Mouse (Mus musculus): ENCODE results near the gene Cacna2d1. TPM values are rescaled to one million over a fixed set of nuclear protein-coding genes. Genes with fewer than 3 reads are reported as not detected.

Cacna2d1 gene
- polyA plus RNA-seq, 1 experiment from 2014 or later = 11.3 TPM

DNA sequence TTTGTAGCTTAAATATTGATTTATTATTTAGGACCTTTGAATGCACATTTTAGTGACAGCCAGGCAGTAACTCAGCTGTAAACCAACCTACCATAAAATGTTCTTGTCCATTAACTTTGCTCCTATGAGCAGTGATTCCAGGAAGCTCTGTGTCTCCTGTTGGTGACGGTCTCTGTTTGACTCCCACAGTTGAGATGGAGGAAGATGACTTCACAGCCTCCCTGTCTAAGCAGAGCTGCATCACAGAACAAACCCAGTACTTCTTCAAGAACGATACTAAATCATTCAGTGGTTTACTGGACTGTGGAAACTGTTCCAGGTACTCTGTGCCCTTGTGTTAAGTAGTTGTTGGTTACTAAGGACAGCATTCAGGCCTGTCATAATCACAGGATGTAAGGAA lies 427.6 kb downstream of the Cacna2d1 start:
- H3K9ac ChIP-seq (replicated peaks; ENCODE audit: low read length) = no peak overlapping the region

GRCm38 (mm10) chr5:16363171-16363570 lies 428.7 kb downstream of the Cacna2d1 start:
- no peak overlapping the region for H3K4me2 ChIP-seq (ENCODE audit: low read depth, low read length)
- no peak for ATAC-seq (replicated peaks; ENCODE audit: insufficient number of reproducible peaks, low FRiP score, low TSS enrichment, low read depth)
- 90% methylated on average over 2 of the region's 2 CpGs for WGBS
- H3K27ac ChIP-seq (replicated peaks; ENCODE audit: low read depth, low read length) = no peak overlapping the region
- no peak for DNase-seq (ENCODE audit: low spot score)
- H3K9ac ChIP-seq (replicated peaks; ENCODE audit: low read length) = no peak overlapping the region
- no peaks in the 10 kb centered on the region for H3K27me3 ChIP-seq (ENCODE audit: control insufficient read depth, insufficient read depth, low read length)
- H3K9me3 ChIP-seq (replicated peaks; ENCODE audit: control insufficient read depth, low read length) = no peaks in the 10 kb centered on the region
- no peak overlapping the region for H3K4me3 ChIP-seq (ENCODE audit: low read depth, low read length)
- no peaks in the 10 kb centered on the region for H3K4me1 ChIP-seq (ENCODE audit: control insufficient read depth, insufficient read depth, low read length)
- no peaks in the 10 kb centered on the region for H3K36me3 ChIP-seq (replicated peaks; ENCODE audit: control insufficient read depth, insufficient read depth, low read depth, low read length)

More for the DNA sequence above, 427.6 kb downstream of the Cacna2d1 start:
- DNase-seq (ENCODE audit: low spot score) (no peak), ATAC-seq (replicated peaks; ENCODE audit: insufficient number of reproducible peaks, low FRiP score, low TSS enrichment, low read depth) (no peak)
- no peak overlapping the region for H3K4me3 ChIP-seq (ENCODE audit: low read depth, low read length)
- no peaks in the 10 kb centered on the region for H3K27me3 ChIP-seq (ENCODE audit: control insufficient read depth, insufficient read depth, low read length)
- no peaks in the 10 kb centered on the region for H3K9me3 ChIP-seq (replicated peaks; ENCODE audit: control insufficient read depth, low read length)
- WGBS = 83% methylated on average over 2 of the region's 2 CpGs
- no peak overlapping the region for H3K27ac ChIP-seq (replicated peaks; ENCODE audit: low read depth, low read length)
- no peak overlapping the region for H3K4me2 ChIP-seq (ENCODE audit: low read depth, low read length)
- no peaks in the 10 kb centered on the region for H3K4me1 ChIP-seq (ENCODE audit: control insufficient read depth, insufficient read depth, low read length)
- H3K36me3 ChIP-seq (replicated peaks; ENCODE audit: control insufficient read depth, insufficient read depth, low read depth, low read length) = no peaks in the 10 kb centered on the region

GRCm38 (mm10) chr5:16370706-16371105 lies 436.2 kb downstream of the Cacna2d1 start:
- Histone ChIP-seq H3K27me3 (ENCODE audit: control insufficient read depth, insufficient read depth, low read length) (no peaks in the 10 kb centered on the region), H3K9ac (replicated peaks; ENCODE audit: low read length) (no peak overlapping the region), H3K36me3 (replicated peaks; ENCODE audit: control insufficient read depth, insufficient read depth, low read depth, low read length) (no peaks in the 10 kb centered on the region), H3K4me3 (ENCODE audit: low read depth, low read length) (no peak overlapping the region), H3K4me2 (ENCODE audit: low read depth, low read length) (no peak overlapping the region), H3K4me1 (ENCODE audit: control insufficient read depth, insufficient read depth, low read length) (no peaks in the 10 kb centered on the region), H3K27ac (replicated peaks; ENCODE audit: low read depth, low read length) (no peak overlapping the region), H3K9me3 (replicated peaks; ENCODE audit: control insufficient read depth, low read length) (no peaks in the 10 kb centered on the region)
- DNase-seq (ENCODE audit: low spot score) (no peak), ATAC-seq (replicated peaks; ENCODE audit: insufficient number of reproducible peaks, low FRiP score, low TSS enrichment, low read depth) (no peak)
- WGBS = 90% methylated on average over 8 of the region's 8 CpGs

DNA sequence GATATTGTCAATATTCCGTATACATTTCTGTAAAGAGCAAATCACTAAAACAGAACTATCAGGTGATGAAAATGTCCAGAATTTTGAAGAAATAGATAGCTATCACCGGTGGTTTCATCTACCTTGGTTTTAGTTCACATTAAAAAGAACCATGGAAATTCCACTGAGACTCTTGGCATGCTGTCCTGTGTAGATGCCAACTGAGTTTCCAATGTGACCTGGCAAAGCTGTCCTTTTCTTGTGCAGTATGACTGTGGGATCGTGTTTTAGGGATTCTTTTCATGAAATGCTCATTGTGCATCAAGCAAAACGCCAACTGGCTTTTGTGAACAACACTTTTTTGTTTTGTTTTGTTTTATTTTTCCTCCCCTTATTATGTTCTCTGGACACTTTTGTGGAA lies 439.5 kb downstream of the Cacna2d1 start:
- ATAC-seq (replicated peaks; ENCODE audit: insufficient number of reproducible peaks, low FRiP score, low TSS enrichment, low read depth) (no peak), DNase-seq (ENCODE audit: low spot score) (no peak)
- no peaks in the 10 kb centered on the region for H3K4me1 ChIP-seq (ENCODE audit: control insufficient read depth, insufficient read depth, low read length)
- no peaks in the 10 kb centered on the region for H3K36me3 ChIP-seq (replicated peaks; ENCODE audit: control insufficient read depth, insufficient read depth, low read depth, low read length)
- no peak overlapping the region for H3K27ac ChIP-seq (replicated peaks; ENCODE audit: low read depth, low read length)
- H3K27me3 ChIP-seq (ENCODE audit: control insufficient read depth, insufficient read depth, low read length) = no peaks in the 10 kb centered on the region
- no peak overlapping the region for H3K4me3 ChIP-seq (ENCODE audit: low read depth, low read length)
- no peak overlapping the region for H3K9ac ChIP-seq (replicated peaks; ENCODE audit: low read length)
- no peaks in the 10 kb centered on the region for H3K9me3 ChIP-seq (replicated peaks; ENCODE audit: control insufficient read depth, low read length)
- WGBS = 84% methylated on average over 4 of the region's 4 CpGs
- no peak overlapping the region for H3K4me2 ChIP-seq (ENCODE audit: low read depth, low read length)

GRCm38 (mm10) chr5:16376329-16376908 lies 441.9 kb downstream of the Cacna2d1 start:
- 92% methylated on average over 3 of the region's 3 CpGs for WGBS
- Histone ChIP-seq H3K27ac (replicated peaks; ENCODE audit: low read depth, low read length) (no peak overlapping the region), H3K9ac (replicated peaks; ENCODE audit: low read length) (no peak overlapping the region), H3K4me2 (ENCODE audit: low read depth, low read length) (no peak overlapping the region), H3K4me1 (ENCODE audit: control insufficient read depth, insufficient read depth, low read length) (no peaks in the 10 kb centered on the region), H3K9me3 (replicated peaks; ENCODE audit: control insufficient read depth, low read length) (no peaks in the 10 kb centered on the region), H3K4me3 (ENCODE audit: low read depth, low read length) (no peak overlapping the region), H3K27me3 (ENCODE audit: control insufficient read depth, insufficient read depth, low read length) (no peaks in the 10 kb centered on the region), H3K36me3 (replicated peaks; ENCODE audit: control insufficient read depth, insufficient read depth, low read depth, low read length) (no peaks in the 10 kb centered on the region)
- DNase-seq (ENCODE audit: low spot score) = no peak
- ATAC-seq (replicated peaks; ENCODE audit: insufficient number of reproducible peaks, low FRiP score, low TSS enrichment, low read depth) = no peak

DNA sequence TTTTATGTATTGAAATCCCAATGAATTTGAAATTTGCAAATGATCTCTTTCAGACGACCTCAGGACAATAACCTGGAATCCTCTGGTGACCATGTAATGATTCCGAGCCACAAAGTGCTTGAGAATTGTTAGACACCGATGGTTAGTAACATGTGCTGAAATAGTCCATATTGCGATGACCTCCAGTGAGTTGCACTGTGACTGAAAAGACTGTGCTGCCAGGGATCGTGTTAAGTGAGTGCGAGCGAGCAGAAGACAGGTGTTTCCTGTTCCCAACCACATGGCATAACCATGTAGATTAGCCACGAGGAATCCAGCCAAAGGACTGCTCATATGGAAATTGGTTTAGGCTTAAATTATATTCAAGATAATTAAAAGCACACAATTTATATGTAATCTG lies 475.5 kb downstream of the Cacna2d1 start:
- no peak overlapping the region for H3K27ac ChIP-seq (replicated peaks; ENCODE audit: low read depth, low read length)
- H3K4me1 ChIP-seq (ENCODE audit: control insufficient read depth, insufficient read depth, low read length) = no peaks in the 10 kb centered on the region
- DNase-seq (ENCODE audit: low spot score) (no peak), ATAC-seq (replicated peaks; ENCODE audit: insufficient number of reproducible peaks, low FRiP score, low TSS enrichment, low read depth) (no peak)
- WGBS = 65% methylated on average over 8 of the region's 8 CpGs
- no peaks in the 10 kb centered on the region for H3K36me3 ChIP-seq (replicated peaks; ENCODE audit: control insufficient read depth, insufficient read depth, low read depth, low read length)
- H3K9ac ChIP-seq (replicated peaks; ENCODE audit: low read length) = no peak overlapping the region
- no peak overlapping the region for H3K4me3 ChIP-seq (ENCODE audit: low read depth, low read length)
- no peaks in the 10 kb centered on the region for H3K9me3 ChIP-seq (replicated peaks; ENCODE audit: control insufficient read depth, low read length)
- H3K27me3 ChIP-seq (ENCODE audit: control insufficient read depth, insufficient read depth, low read length) = no peaks in the 10 kb centered on the region
- H3K4me2 ChIP-seq (ENCODE audit: low read depth, low read length) = no peak overlapping the region

GRCm38 (mm10) chr5:16414693-16415092 lies 480.2 kb downstream of the Cacna2d1 start:
- Histone ChIP-seq H3K4me1 (ENCODE audit: control insufficient read depth, insufficient read depth, low read length) (no peaks in the 10 kb centered on the region), H3K27ac (replicated peaks; ENCODE audit: low read depth, low read length) (no peak overlapping the region), H3K9ac (replicated peaks; ENCODE audit: low read length) (no peak overlapping the region), H3K27me3 (ENCODE audit: control insufficient read depth, insufficient read depth, low read length) (no peaks in the 10 kb centered on the region), H3K36me3 (replicated peaks; ENCODE audit: control insufficient read depth, insufficient read depth, low read depth, low read length) (no peaks in the 10 kb centered on the region), H3K4me2 (ENCODE audit: low read depth, low read length) (no peak overlapping the region), H3K4me3 (ENCODE audit: low read depth, low read length) (no peak overlapping the region), H3K9me3 (replicated peaks; ENCODE audit: control insufficient read depth, low read length) (no peaks in the 10 kb centered on the region)
- DNase-seq (ENCODE audit: low spot score) (no peak), ATAC-seq (replicated peaks; ENCODE audit: insufficient number of reproducible peaks, low FRiP score, low TSS enrichment, low read depth) (no peak)

GRCm38 (mm10) chr5:16417996-16418395 lies 483.5 kb downstream of the Cacna2d1 start:
- Histone ChIP-seq H3K27me3 (ENCODE audit: control insufficient read depth, insufficient read depth, low read length) (no peaks in the 10 kb centered on the region), H3K4me1 (ENCODE audit: control insufficient read depth, insufficient read depth, low read length) (no peaks in the 10 kb centered on the region), H3K9me3 (replicated peaks; ENCODE audit: control insufficient read depth, low read length) (no peaks in the 10 kb centered on the region), H3K4me3 (ENCODE audit: low read depth, low read length) (no peak overlapping the region), H3K27ac (replicated peaks; ENCODE audit: low read depth, low read length) (no peak overlapping the region), H3K36me3 (replicated peaks; ENCODE audit: control insufficient read depth, insufficient read depth, low read depth, low read length) (no peaks in the 10 kb centered on the region), H3K4me2 (ENCODE audit: low read depth, low read length) (no peak overlapping the region), H3K9ac (replicated peaks; ENCODE audit: low read length) (no peak overlapping the region)
- 80% methylated on average over 1 of the region's 1 CpGs for WGBS
- ATAC-seq (replicated peaks; ENCODE audit: insufficient number of reproducible peaks, low FRiP score, low TSS enrichment, low read depth) (no peak), DNase-seq (ENCODE audit: low spot score) (no peak)

All from embryonic facial prominence, embryonic 11.5 days (tissue).